Mouse (Mus musculus): ENCODE measurements at regions not wholly inside any gene's neighbourhood (a gene's known extent, or its start where the extent isn't known, plus 50 kb on each side); places are given as distances from the start of the nearest gene placed in this dataset.

DNA sequence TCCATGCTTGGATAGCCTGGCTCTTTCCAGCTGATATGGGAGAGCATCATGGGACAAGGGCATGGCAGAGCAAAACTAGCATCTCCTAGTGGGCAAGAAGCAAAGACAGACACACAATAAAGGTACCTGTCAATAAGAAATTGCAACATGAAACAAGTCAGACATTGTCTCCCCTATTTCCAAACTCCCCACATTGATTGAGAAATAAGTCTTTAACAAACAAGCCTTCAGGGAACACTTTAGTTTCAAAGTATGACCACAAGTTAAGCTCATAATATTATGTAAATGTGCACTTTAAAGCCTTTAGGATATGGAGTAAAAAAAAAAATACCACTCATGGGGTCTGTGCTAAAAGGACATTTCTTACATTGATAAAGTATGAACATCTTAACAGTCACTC, 51.5 kb upstream of the Speer4f2 start:
- TF ChIP-seq CTCF (IDR thresholded peaks at IDR 0.05; ENCODE audit: extremely low read depth, insufficient read depth, low read length): no peak
- TF ChIP-seq POLR2A (IDR thresholded peaks at IDR 0.05; ENCODE audit: extremely low read depth, insufficient read depth, low read length): no peak
